In the genomic region with DNA sequence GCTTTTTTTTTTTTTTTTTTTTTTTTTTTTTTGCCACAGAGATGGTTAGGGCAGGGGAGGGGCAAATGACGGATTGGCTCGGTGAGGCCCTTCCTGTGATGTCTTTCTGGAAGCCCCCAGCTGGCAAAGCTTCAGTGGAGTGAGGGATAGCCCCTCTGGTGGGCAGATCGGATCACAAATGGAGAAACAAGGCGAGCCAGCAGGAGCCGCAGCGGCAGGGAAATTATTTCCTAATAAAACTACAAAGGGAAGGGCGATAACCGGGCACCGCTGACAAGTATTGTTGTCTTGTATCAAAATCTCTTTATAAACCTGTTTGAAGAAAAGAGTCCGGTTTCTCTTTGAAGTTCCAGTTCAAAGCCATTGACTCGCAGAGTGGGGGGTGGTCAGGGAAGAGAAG, we compare ENCODE assay signal across 10 mouse cellular contexts.
DNase-seq lines count a peak whose midpoint lies in the region; ATAC-seq and TF ChIP-seq lines count a peak whose summit lies in the region.
"Had no signal": no experiment of that assay in that cellular context is flagged by ENCODE, and none has a peak within 500 bp of the region (broad histone marks: within the 10 kb centered on the region; RNA-seq: fewer than 3 reads in every experiment).

No protein-coding gene starts in this region.

- H3K27me3 ChIP-seq in kidney, embryonic 14.5 days (ENCODE audit: control insufficient read depth, insufficient read depth, low read length), result 0 out of 2 replicates have a peak, but pooled peaks cover 4% of the 10 kb centered on the region
- H3K27me3 ChIP-seq in embryonic facial prominence, embryonic 14.5 days (replicated peaks; ENCODE audit: control insufficient read depth, insufficient read depth, low read length), result no peaks in the 10 kb centered on the region
- no peaks in the 10 kb centered on the region; the same call in 1 of the 2 replicates for H3K27me3 ChIP-seq in hindbrain, embryonic 16.5 days (replicated peaks; ENCODE audit: control insufficient read depth, insufficient read depth, low read length)
- no peaks in the 10 kb centered on the region for H3K27me3 ChIP-seq in midbrain, postnatal 0 days (ENCODE audit: insufficient read depth, low read length)

- H3K4me3 ChIP-seq in kidney, embryonic 14.5 days (ENCODE audit: low read length), result no peak overlapping the region
- H3K4me3 ChIP-seq in embryonic facial prominence, embryonic 14.5 days (ENCODE audit: low read depth, low read length), result no peak overlapping the region
- H3K4me3 ChIP-seq in hindbrain, embryonic 16.5 days (ENCODE audit: low read length), result no peak overlapping the region
- no peak overlapping the region for H3K4me3 ChIP-seq in midbrain, postnatal 0 days (ENCODE audit: low read depth, low read length)
- H3K4me3 ChIP-seq: erythroblast, embryonic 14.5 days had no signal

- DNase-seq in kidney, adult 18-20 months, result no peak
- peak; percentile 41 for DNase-seq in embryonic facial prominence, embryonic 14.5 days (ENCODE audit: low spot score)
- DNase-seq in midbrain, postnatal 0 days (ENCODE audit: low spot score), result peak; percentile 45
- no peak for DNase-seq in layer of hippocampus, postnatal 36 days

- WGBS in kidney, embryonic 14.5 days, result 2% methylated on average over 11 of the region's 11 CpGs
- WGBS in embryonic facial prominence, embryonic 14.5 days, result 14% methylated on average over 11 of the region's 11 CpGs
- 8% methylated on average over 11 of the region's 11 CpGs for WGBS in hindbrain, embryonic 16.5 days
- WGBS in midbrain, postnatal 0 days, result 9% methylated on average over 11 of the region's 11 CpGs

- TF ChIP-seq CTCF in midbrain, postnatal 0 days (IDR thresholded peaks at IDR 0.05), result peak; percentile 18; the same call in 1 of the 2 replicates

- H3K27ac ChIP-seq in kidney, embryonic 14.5 days (ENCODE audit: low read depth, low read length), result no peak overlapping the region
- H3K27ac ChIP-seq in embryonic facial prominence, embryonic 14.5 days (replicated peaks; ENCODE audit: low read depth, low read length), result no peak overlapping the region
- H3K27ac ChIP-seq in hindbrain, embryonic 16.5 days (ENCODE audit: low read depth, low read length), result no peak overlapping the region
- no peak overlapping the region for H3K27ac ChIP-seq in midbrain, postnatal 0 days (ENCODE audit: low read depth, low read length)

- H3K4me2 ChIP-seq in kidney, embryonic 14.5 days (replicated peaks; ENCODE audit: low read depth, low read length), result peak overlapping the region; percentile 36
- peak overlapping the region; percentile 18; the same call in 1 of the 2 replicates for H3K4me2 ChIP-seq in embryonic facial prominence, embryonic 14.5 days (ENCODE audit: low read depth, low read length)
- H3K4me2 ChIP-seq in hindbrain, embryonic 16.5 days (ENCODE audit: low read length), result peak overlapping the region; percentile 45
- H3K4me2 ChIP-seq in midbrain, postnatal 0 days (ENCODE audit: low read depth, low read length, poor library complexity, severe bottlenecking), result peak overlapping the region; percentile 5; the same call in 1 of the 2 replicates
- H3K4me2 ChIP-seq: liver, embryonic 11.5 days had no signal

- peaks cover 20% of the 10 kb centered on the region for H3K4me1 ChIP-seq in kidney, embryonic 14.5 days (ENCODE audit: control insufficient read depth, insufficient read depth, low read length)
- peaks cover 13% of the 10 kb centered on the region; the same call in 1 of the 2 replicates for H3K4me1 ChIP-seq in embryonic facial prominence, embryonic 14.5 days (ENCODE audit: control insufficient read depth, insufficient read depth, low read length)
- peaks cover 13% of the 10 kb centered on the region for H3K4me1 ChIP-seq in hindbrain, embryonic 16.5 days (ENCODE audit: control insufficient read depth, insufficient read depth, low read depth, low read length)
- H3K4me1 ChIP-seq in midbrain, postnatal 0 days (ENCODE audit: insufficient read depth, low read length), result peaks cover 5% of the 10 kb centered on the region; the same call in 1 of the 2 replicates

- H3K36me3 ChIP-seq in kidney, embryonic 14.5 days (ENCODE audit: control insufficient read depth, insufficient read depth, low read length), result no peaks in the 10 kb centered on the region
- no peaks in the 10 kb centered on the region for H3K36me3 ChIP-seq in embryonic facial prominence, embryonic 14.5 days (ENCODE audit: control insufficient read depth, insufficient read depth, low read length)
- H3K36me3 ChIP-seq in hindbrain, embryonic 16.5 days (ENCODE audit: control insufficient read depth, insufficient read depth, low read length), result no peaks in the 10 kb centered on the region
- H3K36me3 ChIP-seq in midbrain, postnatal 0 days (ENCODE audit: insufficient read depth, low read length), result no peaks in the 10 kb centered on the region

- H3K9me3 ChIP-seq in kidney, embryonic 14.5 days (ENCODE audit: control insufficient read depth, low read length), result no peaks in the 10 kb centered on the region
- no peaks in the 10 kb centered on the region for H3K9me3 ChIP-seq in embryonic facial prominence, embryonic 14.5 days (ENCODE audit: control insufficient read depth, low read length)
- no peaks in the 10 kb centered on the region for H3K9me3 ChIP-seq in hindbrain, embryonic 16.5 days (ENCODE audit: control insufficient read depth, low read length)
- H3K9me3 ChIP-seq in midbrain, postnatal 0 days (ENCODE audit: low read length), result no peaks in the 10 kb centered on the region

- H3K9ac ChIP-seq in kidney, embryonic 14.5 days (ENCODE audit: low read depth, low read length), result no peak overlapping the region
- H3K9ac ChIP-seq in embryonic facial prominence, embryonic 14.5 days (ENCODE audit: low read depth, low read length), result 0 out of 2 replicates have a peak overlapping the region, but pooled peaks have one; percentile 32
- H3K9ac ChIP-seq in hindbrain, embryonic 16.5 days (ENCODE audit: low read depth, low read length), result peak overlapping the region; percentile 38; the same call in 1 of the 2 replicates
- H3K9ac ChIP-seq in midbrain, postnatal 0 days (replicated peaks; ENCODE audit: low read length, poor library complexity, severe bottlenecking), result no peak overlapping the region

- ATAC-seq in kidney, embryonic 14.5 days (ENCODE audit: low FRiP score, low TSS enrichment), result no peak
- no peak for ATAC-seq in embryonic facial prominence, embryonic 14.5 days (ENCODE audit: low read depth)
- ATAC-seq in hindbrain, embryonic 16.5 days, result no peak
- no peak for ATAC-seq in midbrain, postnatal 0 days (ENCODE audit: low FRiP score)
- ATAC-seq in activated CD4-positive, CD25-positive, alpha-beta regulatory T cell, adult 4 months, result no peak
- ATAC-seq: inflammation-experienced regulatory T-cells, adult 6 months had no signal

Comparison
In these comparisons a context has a peak if more than half of its experiments do, and no peak if none do; other contexts are left out.
1. H3K9ac ChIP-seq: peak in embryonic facial prominence, embryonic 14.5 days (single experiment) and hindbrain, embryonic 16.5 days (single experiment); none in kidney, embryonic 14.5 days (single experiment) and midbrain, postnatal 0 days (single experiment).
2. DNase-seq: peak in embryonic facial prominence, embryonic 14.5 days (single experiment) and midbrain, postnatal 0 days (single experiment); none in kidney, adult 18-20 months (single experiment) and layer of hippocampus, postnatal 36 days (0 of 2).
3. Peak in every context shown above with its lines, with median percentiles within 50 percentile points of each other: H3K4me2 ChIP-seq.